In genomic region chr9:77497173-77497572, GRCm38 (mm10) we compare ENCODE assay signal across 11 mouse cellular contexts. TPM values are rescaled to one million over a fixed set of nuclear protein-coding genes. Genes with fewer than 3 reads are reported as not detected.
DNase-seq lines count a peak whose midpoint lies in the region; ATAC-seq lines count a peak whose summit lies in the region.
"Had no signal": no experiment of that assay in that cellular context is flagged by ENCODE, and none has a peak within 500 bp of the region (broad histone marks: within the 10 kb centered on the region; RNA-seq: fewer than 3 reads in every experiment).

No protein-coding gene starts in this region.

- H3K9me3 ChIP-seq in liver, embryonic 11.5 days (ENCODE audit: control insufficient read depth, low read length), result no peaks in the 10 kb centered on the region
- H3K9me3 ChIP-seq in forebrain, embryonic 11.5 days (ENCODE audit: control insufficient read depth, low read length), result no peaks in the 10 kb centered on the region
- no peaks in the 10 kb centered on the region for H3K9me3 ChIP-seq in hindbrain, embryonic 15.5 days
- no peaks in the 10 kb centered on the region for H3K9me3 ChIP-seq in midbrain, embryonic 16.5 days (replicated peaks; ENCODE audit: control insufficient read depth, low read length, poor library complexity, severe bottlenecking)
- H3K9me3 ChIP-seq in kidney, embryonic 14.5 days (ENCODE audit: control insufficient read depth, low read length), result no peaks in the 10 kb centered on the region
- H3K9me3 ChIP-seq: liver, embryonic 15.5 days had no signal

- 0 out of 2 replicates have a peak overlapping the region, but pooled peaks have one; percentile 10 for H3K9ac ChIP-seq in liver, embryonic 11.5 days (ENCODE audit: low read depth, low read length)
- H3K9ac ChIP-seq in forebrain, embryonic 11.5 days (ENCODE audit: low read length), result peak overlapping the region; percentile 43
- H3K9ac ChIP-seq in hindbrain, embryonic 15.5 days, result no peak overlapping the region
- no peak overlapping the region for H3K9ac ChIP-seq in midbrain, embryonic 16.5 days (ENCODE audit: low read depth, low read length)
- H3K9ac ChIP-seq in kidney, embryonic 14.5 days (ENCODE audit: low read depth, low read length), result no peak overlapping the region
- H3K9ac ChIP-seq: liver, embryonic 15.5 days had no signal

- no peak for ATAC-seq in liver, embryonic 11.5 days (replicated peaks; ENCODE audit: low FRiP score)
- ATAC-seq in forebrain, embryonic 11.5 days (replicated peaks; ENCODE audit: low FRiP score), result 0 out of 2 replicates have a peak, but pooled peaks have one; percentile 0
- ATAC-seq in hindbrain, embryonic 15.5 days (ENCODE audit: low FRiP score, low read depth), result no peak
- ATAC-seq in midbrain, embryonic 16.5 days, result peak; percentile 14; the same call in 1 of the 2 replicates
- ATAC-seq in kidney, embryonic 14.5 days (ENCODE audit: low FRiP score, low TSS enrichment), result no peak

- 54% methylated on average over 6 of the region's 6 CpGs for WGBS in liver, embryonic 11.5 days
- 24% methylated on average over 6 of the region's 6 CpGs for WGBS in forebrain, embryonic 11.5 days
- WGBS in hindbrain, embryonic 15.5 days, result 34% methylated on average over 6 of the region's 6 CpGs
- WGBS in midbrain, embryonic 16.5 days, result 44% methylated on average over 6 of the region's 6 CpGs
- WGBS in kidney, embryonic 14.5 days, result 63% methylated on average over 6 of the region's 6 CpGs

- 0 out of 2 replicates have a peak overlapping the region, but pooled peaks have one; percentile 0 for H3K27ac ChIP-seq in liver, embryonic 11.5 days (ENCODE audit: low read depth, low read length)
- H3K27ac ChIP-seq in forebrain, embryonic 11.5 days (ENCODE audit: low read depth, low read length), result peak overlapping the region; percentile 90
- H3K27ac ChIP-seq in hindbrain, embryonic 15.5 days (replicated peaks), result 0 out of 2 replicates have a peak overlapping the region, but pooled peaks have one; percentile 43
- 0 out of 2 replicates have a peak overlapping the region, but pooled peaks have one; percentile 3 for H3K27ac ChIP-seq in midbrain, embryonic 16.5 days (ENCODE audit: low read length)
- H3K27ac ChIP-seq in kidney, embryonic 14.5 days (ENCODE audit: low read depth, low read length), result no peak overlapping the region
- H3K27ac ChIP-seq: liver, embryonic 15.5 days had no signal

- no peak for DNase-seq in liver, embryonic 11.5 days (ENCODE audit: low spot score)
- no peak for DNase-seq in liver
- DNase-seq in forebrain, embryonic 11.5 days (ENCODE audit: low spot score), result no peak
- no peak for DNase-seq in kidney, postnatal 4 days
- DNase-seq in layer of hippocampus, postnatal 36 days, result no peak
- DNase-seq: cerebellum, adult 11-12 months; thymus, postnatal 36 days had no signal

- H3K4me3 ChIP-seq in liver, embryonic 11.5 days (ENCODE audit: low read depth, low read length), result no peak overlapping the region
- no peak overlapping the region for H3K4me3 ChIP-seq in forebrain, embryonic 11.5 days (ENCODE audit: low read depth, low read length)
- H3K4me3 ChIP-seq in hindbrain, embryonic 15.5 days, result no peak overlapping the region
- H3K4me3 ChIP-seq in midbrain, embryonic 16.5 days (ENCODE audit: low read depth, low read length), result no peak overlapping the region
- no peak overlapping the region for H3K4me3 ChIP-seq in kidney, embryonic 14.5 days (ENCODE audit: low read length)
- H3K4me3 ChIP-seq: liver, embryonic 15.5 days had no signal

- H3K27me3 ChIP-seq in liver, embryonic 11.5 days (replicated peaks; ENCODE audit: control insufficient read depth, insufficient read depth, low read length), result no peaks in the 10 kb centered on the region
- no peaks in the 10 kb centered on the region for H3K27me3 ChIP-seq in forebrain, embryonic 11.5 days (ENCODE audit: control insufficient read depth, insufficient read depth, low read length)
- H3K27me3 ChIP-seq in hindbrain, embryonic 15.5 days, result peaks cover 6% of the 10 kb centered on the region; the same call in 1 of the 2 replicates
- no peaks in the 10 kb centered on the region; the same call in none of the 2 replicates for H3K27me3 ChIP-seq in midbrain, embryonic 16.5 days (ENCODE audit: control insufficient read depth, insufficient read depth, low read depth, low read length)
- H3K27me3 ChIP-seq in kidney, embryonic 14.5 days (ENCODE audit: control insufficient read depth, insufficient read depth, low read length), result no peaks in the 10 kb centered on the region
- H3K27me3 ChIP-seq: liver, embryonic 15.5 days had no signal

- no peaks in the 10 kb centered on the region for H3K36me3 ChIP-seq in liver, embryonic 11.5 days (ENCODE audit: control insufficient read depth, insufficient read depth, low read length)
- H3K36me3 ChIP-seq in forebrain, embryonic 11.5 days (ENCODE audit: control insufficient read depth, insufficient read depth, low read length), result no peaks in the 10 kb centered on the region
- no peaks in the 10 kb centered on the region for H3K36me3 ChIP-seq in hindbrain, embryonic 15.5 days
- H3K36me3 ChIP-seq in midbrain, embryonic 16.5 days (ENCODE audit: control insufficient read depth, insufficient read depth, low read length), result no peaks in the 10 kb centered on the region
- no peaks in the 10 kb centered on the region for H3K36me3 ChIP-seq in kidney, embryonic 14.5 days (ENCODE audit: control insufficient read depth, insufficient read depth, low read length)
- H3K36me3 ChIP-seq: liver, embryonic 15.5 days had no signal

- H3K4me1 ChIP-seq in liver, embryonic 11.5 days (replicated peaks; ENCODE audit: control insufficient read depth, insufficient read depth, low read length), result peaks cover 11% of the 10 kb centered on the region
- H3K4me1 ChIP-seq in forebrain, embryonic 11.5 days (replicated peaks; ENCODE audit: control insufficient read depth, insufficient read depth, low read length), result peaks cover 25% of the 10 kb centered on the region
- peaks cover 17% of the 10 kb centered on the region for H3K4me1 ChIP-seq in hindbrain, embryonic 15.5 days (replicated peaks)
- H3K4me1 ChIP-seq in midbrain, embryonic 16.5 days (ENCODE audit: control insufficient read depth, insufficient read depth, low read length), result peaks cover 12% of the 10 kb centered on the region
- 0 out of 2 replicates have a peak, but pooled peaks cover 7% of the 10 kb centered on the region for H3K4me1 ChIP-seq in kidney, embryonic 14.5 days (ENCODE audit: control insufficient read depth, insufficient read depth, low read length)

- H3K4me2 ChIP-seq in liver, embryonic 11.5 days, result no peak overlapping the region
- H3K4me2 ChIP-seq in forebrain, embryonic 11.5 days (ENCODE audit: low read depth, low read length, severe bottlenecking), result peak overlapping the region; percentile 36; the same call in 1 of the 2 replicates
- H3K4me2 ChIP-seq in hindbrain, embryonic 15.5 days, result no peak overlapping the region
- no peak overlapping the region for H3K4me2 ChIP-seq in midbrain, embryonic 16.5 days (ENCODE audit: low read length)
- no peak overlapping the region for H3K4me2 ChIP-seq in kidney, embryonic 14.5 days (replicated peaks; ENCODE audit: low read depth, low read length)
- H3K4me2 ChIP-seq: liver, embryonic 15.5 days had no signal

RNA-seq across cellular contexts. Expression of gene Lrrc1, which starts 47.5 kb away (rescaled TPM):
- 5.6 and 5.8 TPM in 2 replicates for polyA plus RNA-seq in liver, embryonic 11.5 days (2014; fragmentation: Nextera tagmentation; extraction: Ambion mirVana)
- polyA plus RNA-seq in forebrain, embryonic 11.5 days (2014; fragmentation: Nextera tagmentation; extraction: Ambion mirVana), result 20.8 and 22.9 TPM in 2 replicates
- 4.3 and 5.9 TPM in 2 replicates for polyA plus RNA-seq in hindbrain, embryonic 15.5 days (2015; fragmentation: Nextera tagmentation; extraction: Ambion mirVana)
- 5.4 and 6.2 TPM in 2 replicates for polyA plus RNA-seq in midbrain, embryonic 16.5 days (2015; fragmentation: Nextera tagmentation; extraction: Ambion mirVana)
- 1 to 10 TPM; 7.8 to 8.0 TPM for total RNA-seq in layer of hippocampus, postnatal 36 days (2021)
- polyA plus RNA-seq in kidney, embryonic 14.5 days (2014; fragmentation: Nextera tagmentation; extraction: Ambion mirVana), result 13.5 and 18.6 TPM in 2 replicates

Comparison
In these comparisons a context has a peak if more than half of its experiments do, and no peak if none do; other contexts are left out.
1. ATAC-seq: peak in forebrain, embryonic 11.5 days (single experiment) and midbrain, embryonic 16.5 days (single experiment); none in liver, embryonic 11.5 days (single experiment), hindbrain, embryonic 15.5 days (single experiment) and kidney, embryonic 14.5 days (single experiment).
2. H3K9ac ChIP-seq: peak in liver, embryonic 11.5 days (single experiment) and forebrain, embryonic 11.5 days (single experiment); none in hindbrain, embryonic 15.5 days (single experiment), midbrain, embryonic 16.5 days (single experiment) and kidney, embryonic 14.5 days (single experiment).